Mouse (Mus musculus) lung, adult 2 months (tissue): Measurements from ENCODE around the gene Mrpl55.

Experiments used
- CTCF ChIP-seq: fragments of 200-500 bp; IDR thresholded peaks from 2 replicates; pipeline ENCODE4 v1.5.1; 2011; ENCODE audit warnings: mild to moderate bottlenecking, low read length, control low read depth; ENCODE audit not compliant: insufficient read depth
- POLR2A ChIP-seq: fragments of 200-500 bp; IDR thresholded peaks from 2 replicates; pipeline ENCODE4 v1.6.1; 2011; ENCODE audit warnings: low read depth, mild to moderate bottlenecking, control low read depth, low read length, borderline replicate concordance; ENCODE audit errors: extremely low read depth

GRCm38 (mm10) chr11:59174189-59174838 lies 28.0 kb upstream of the Mrpl55 start:
- TF ChIP-seq POLR2A (no peak), CTCF (no peak)
